Mouse (Mus musculus) liver, embryonic 15.5 days (tissue): Measurements from ENCODE around the gene Rgs11. TPM values are rescaled to one million over a fixed set of nuclear protein-coding genes. Genes with fewer than 3 reads are reported as not detected.

ENCODE experiments used
- ATAC-seq: fragments of 200-750 bp; cut with Nextera tagmentation; 2 replicates; pipeline ENCODE4 v1.8.0; 2017; ENCODE audit warnings: moderate number of reproducible peaks, mild to moderate bottlenecking, moderate library complexity; ENCODE audit not compliant: insufficient read depth
- H3K27ac ChIP-seq: fragments of 300-500 bp; sonication (generic); replicated peaks from 2 replicates; pipeline ENCODE4 v1.5.1; 2015; ENCODE audit warnings: mild to moderate bottlenecking, inconsistent platforms
- H3K27me3 ChIP-seq: fragments of 300-500 bp; sonication (generic); 2 replicates; pipeline ENCODE4 v1.6.1; 2015; ENCODE audit warnings: mild to moderate bottlenecking, inconsistent platforms
- H3K36me3 ChIP-seq: fragments of 300-500 bp; sonication (generic); replicated peaks from 2 replicates; pipeline ENCODE4 v1.6.1; 2015; ENCODE audit warnings: moderate library complexity, mild to moderate bottlenecking, inconsistent platforms
- H3K4me1 ChIP-seq: fragments of 300-500 bp; sonication (generic); replicated peaks from 2 replicates; pipeline ENCODE4 v1.6.1; 2015; ENCODE audit warnings: inconsistent platforms
- H3K4me2 ChIP-seq: fragments of 300-500 bp; sonication (generic); 2 replicates; pipeline ENCODE4 v1.6.1; 2015; ENCODE audit warnings: moderate library complexity, mild to moderate bottlenecking, inconsistent platforms
- H3K4me3 ChIP-seq: fragments of 300-500 bp; sonication (generic); replicated peaks from 2 replicates; pipeline ENCODE4 v1.5.1; 2015; ENCODE audit warnings: mild to moderate bottlenecking, inconsistent platforms
- H3K9ac ChIP-seq: fragments of 300-500 bp; sonication (generic); 2 replicates; pipeline ENCODE4 v1.6.1; 2015; ENCODE audit warnings: moderate library complexity, mild to moderate bottlenecking, inconsistent platforms
- H3K9me3 ChIP-seq: fragments of 300-500 bp; sonication (generic); replicated peaks from 2 replicates; pipeline ENCODE4 v1.6.1; 2016; ENCODE audit warnings: inconsistent platforms
- WGBS: fragments of 180-500 bp; shearing (Covaris S2); methylation state at CpG from one replicate; pipeline ENCODE4 v1.1.7; 2015; ENCODE audit warnings: mixed read lengths; ENCODE audit not compliant: insufficient replicate concordance; 5-methylcytosine and 5-hydroxymethylcytosine counted together
- polyA plus RNA-seq: library from polyadenylated mRNA; unstranded; fragments of >200 nt; fragmentation: Nextera tagmentation; extraction: Ambion mirVana; gene quantifications from 2 replicates; pipeline ENCODE4 v1.2.1, GENCODE M21; 2015

The Rgs11 gene
- polyA plus RNA-seq, 1 experiment from 2014 or later, result 0.24 TPM

GRCm38 (mm10) chr17:26231156-26231555, 28.4 kb downstream of the Rgs11 start:
- Histone ChIP-seq H3K27me3 (no peaks in the 10 kb centered on the region), H3K27ac (no peak overlapping the region), H3K4me3 (no peak overlapping the region), H3K9ac (no peak overlapping the region), H3K9me3 (no peaks in the 10 kb centered on the region), H3K36me3 (no peaks in the 10 kb centered on the region), H3K4me2 (no peak overlapping the region), H3K4me1 (peaks cover 22% of the 10 kb centered on the region)
- no peak for ATAC-seq
- WGBS, result 66% methylated on average over 5 of the region's 5 CpGs

GRCm38 (mm10) chr17:26232863-26233262, 30.1 kb downstream of the Rgs11 start:
- no peak overlapping the region for H3K27ac ChIP-seq
- no peak overlapping the region for H3K4me3 ChIP-seq
- H3K4me2 ChIP-seq, result no peak overlapping the region
- H3K4me1 ChIP-seq, result peaks cover 37% of the 10 kb centered on the region
- 58% methylated on average over 8 of the region's 8 CpGs for WGBS
- no peaks in the 10 kb centered on the region for H3K27me3 ChIP-seq
- H3K9me3 ChIP-seq, result no peaks in the 10 kb centered on the region
- H3K36me3 ChIP-seq, result no peaks in the 10 kb centered on the region
- no peak overlapping the region for H3K9ac ChIP-seq
- ATAC-seq, result no peak

- H3K9ac ChIP-seq, result no peak overlapping the region
- no peaks in the 10 kb centered on the region for H3K9me3 ChIP-seq
- no peak overlapping the region for H3K4me2 ChIP-seq
- no peak overlapping the region for H3K27ac ChIP-seq
- no peaks in the 10 kb centered on the region for H3K27me3 ChIP-seq
- 79% methylated on average over 8 of the region's 8 CpGs for WGBS
- ATAC-seq, result no peak
- no peaks in the 10 kb centered on the region for H3K36me3 ChIP-seq
- peaks cover 49% of the 10 kb centered on the region for H3K4me1 ChIP-seq
- H3K4me3 ChIP-seq, result no peak overlapping the region
Measured at GRCm38 (mm10) chr17:26234386-26234785, 31.6 kb downstream of the Rgs11 start.

- ATAC-seq, result no peak
- whole genome bisulfite sequencing, result 31% methylated on average over 13 of the region's 13 CpGs
- H3K27ac ChIP-seq, result peak overlapping the region; percentile 25; the same call in 1 of the 2 replicates
Measured at GRCm38 (mm10) chr17:26235077-26235815, 32.5 kb downstream of the Rgs11 start.

GRCm38 (mm10) chr17:26237667-26238066, 34.9 kb downstream of the Rgs11 start:
- H3K4me1 ChIP-seq, result peaks cover 69% of the 10 kb centered on the region
- no peak overlapping the region for H3K9ac ChIP-seq
- no peak overlapping the region for H3K4me3 ChIP-seq
- H3K27me3 ChIP-seq, result no peaks in the 10 kb centered on the region
- ATAC-seq, result 0 out of 2 replicates have a peak, but pooled peaks have one; percentile 22
- H3K9me3 ChIP-seq, result no peaks in the 10 kb centered on the region
- H3K36me3 ChIP-seq, result no peaks in the 10 kb centered on the region
- WGBS, result 29% methylated on average over 10 of the region's 10 CpGs
- no peak overlapping the region for H3K4me2 ChIP-seq
- 0 out of 2 replicates have a peak overlapping the region, but pooled peaks have one; percentile 10 for H3K27ac ChIP-seq

More at GRCm38 (mm10) chr17:26235077-26235815, 32.5 kb downstream of the Rgs11 start:
- no peaks in the 10 kb centered on the region for H3K27me3 ChIP-seq
- H3K9me3 ChIP-seq, result no peaks in the 10 kb centered on the region
- peaks cover 57% of the 10 kb centered on the region for H3K4me1 ChIP-seq
- H3K36me3 ChIP-seq, result no peaks in the 10 kb centered on the region
- H3K4me2 ChIP-seq, result peak overlapping the region; percentile 10; the same call in 1 of the 2 replicates
- H3K4me3 ChIP-seq, result no peak overlapping the region
- H3K9ac ChIP-seq, result no peak overlapping the region

- peak overlapping the region; percentile 22; the same call in 1 of the 2 replicates for H3K27ac ChIP-seq
- peaks cover 88% of the 10 kb centered on the region for H3K4me1 ChIP-seq
- no peaks in the 10 kb centered on the region for H3K27me3 ChIP-seq
- WGBS, result 41% methylated on average over 2 of the region's 2 CpGs
- ATAC-seq, result no peak
- no peak overlapping the region for H3K9ac ChIP-seq
- no peaks in the 10 kb centered on the region for H3K9me3 ChIP-seq
- no peaks in the 10 kb centered on the region for H3K36me3 ChIP-seq
- H3K4me2 ChIP-seq, result peak overlapping the region; percentile 14
- no peak overlapping the region for H3K4me3 ChIP-seq
Measured at GRCm38 (mm10) chr17:26239551-26239950, 36.8 kb downstream of the Rgs11 start.

GRCm38 (mm10) chr17:26240120-26240790, 37.5 kb downstream of the Rgs11 start:
- H3K4me2 ChIP-seq, result peak overlapping the region; percentile 14
- H3K36me3 ChIP-seq, result no peaks in the 10 kb centered on the region
- H3K27me3 ChIP-seq, result no peaks in the 10 kb centered on the region
- H3K4me1 ChIP-seq, result peaks cover 83% of the 10 kb centered on the region
- no peak for ATAC-seq
- H3K9ac ChIP-seq, result no peak overlapping the region
- no peaks in the 10 kb centered on the region for H3K9me3 ChIP-seq
- peak overlapping the region; percentile 51; the same call in 1 of the 2 replicates for H3K27ac ChIP-seq
- 19% methylated on average over 6 of the region's 6 CpGs for WGBS
- no peak overlapping the region for H3K4me3 ChIP-seq

- peaks cover 76% of the 10 kb centered on the region for H3K4me1 ChIP-seq
- H3K4me2 ChIP-seq, result no peak overlapping the region
- peak overlapping the region; percentile 51; the same call in 1 of the 2 replicates for H3K27ac ChIP-seq
- no peaks in the 10 kb centered on the region for H3K36me3 ChIP-seq
- no peaks in the 10 kb centered on the region for H3K27me3 ChIP-seq
- WGBS, result 66% methylated on average over 6 of the region's 6 CpGs
- no peak overlapping the region for H3K4me3 ChIP-seq
- ATAC-seq, result no peak
- H3K9ac ChIP-seq, result no peak overlapping the region
- no peaks in the 10 kb centered on the region for H3K9me3 ChIP-seq
Measured at GRCm38 (mm10) chr17:26240990-26241389, 38.2 kb downstream of the Rgs11 start.

- Histone ChIP-seq H3K9me3 (no peaks in the 10 kb centered on the region), H3K9ac (peak overlapping the region; percentile 63), H3K27ac (peak overlapping the region; percentile 78), H3K4me1 (peaks cover 54% of the 10 kb centered on the region), H3K27me3 (no peaks in the 10 kb centered on the region), H3K4me2 (peak overlapping the region; percentile 98), H3K36me3 (no peaks in the 10 kb centered on the region), H3K4me3 (peak overlapping the region; percentile 71)
- WGBS, result under 1% methylated on average over 32 of the region's 32 CpGs
- peak; percentile 70 for ATAC-seq
Measured at GRCm38 (mm10) chr17:26243471-26244100, 40.8 kb downstream of the Rgs11 start.

GRCm38 (mm10) chr17:26244101-26244841, 41.5 kb downstream of the Rgs11 start, which contains the start of gene Fam234a:
Gene Fam234a (minus strand): TSS chr17:26244242.
- Histone ChIP-seq H3K36me3 (no peaks in the 10 kb centered on the region), H3K9me3 (no peaks in the 10 kb centered on the region), H3K4me1 (peaks cover 49% of the 10 kb centered on the region), H3K27ac (peak within 1 kb of the TSS; percentile 78), H3K4me3 (peak within 1 kb of the TSS; percentile 71), H3K4me2 (peak within 1 kb of the TSS; percentile 98), H3K27me3 (no peaks in the 10 kb centered on the region), H3K9ac (peak within 1 kb of the TSS; percentile 63)
- peak; percentile 94 for ATAC-seq
- 5% methylated on average over 33 of the region's 33 CpGs for WGBS
